Mouse (Mus musculus) hindbrain, embryonic 15.5 days (tissue): Measurements from ENCODE around the gene Pcgf1. TPM values are rescaled to one million over a fixed set of nuclear protein-coding genes. Genes with fewer than 3 reads are reported as not detected.

ENCODE experiments used
- ATAC-seq: fragments of 200-750 bp; cut with Nextera tagmentation; 2 replicates; pipeline ENCODE4 v1.8.0; 2017; ENCODE audit warnings: low read depth, moderate number of reproducible peaks, moderate TSS enrichment; ENCODE audit not compliant: low FRiP score
- H3K27ac ChIP-seq: fragments of 300-500 bp; sonication (generic); replicated peaks from 2 replicates; pipeline ENCODE4 v1.5.1; 2015; ENCODE audit warnings: mild to moderate bottlenecking, inconsistent platforms
- H3K27me3 ChIP-seq: fragments of 300-500 bp; sonication (generic); 2 replicates; pipeline ENCODE4 v1.6.1; 2015; ENCODE audit warnings: control low read depth, inconsistent platforms
- H3K36me3 ChIP-seq: fragments of 300-500 bp; sonication (generic); 2 replicates; pipeline ENCODE4 v1.6.1; 2015; ENCODE audit warnings: control low read depth, inconsistent platforms
- H3K4me1 ChIP-seq: fragments of 300-500 bp; sonication (generic); replicated peaks from 2 replicates; pipeline ENCODE4 v1.6.1; 2015; ENCODE audit warnings: control low read depth, inconsistent platforms
- H3K4me2 ChIP-seq: fragments of 300-500 bp; sonication (generic); 2 replicates; pipeline ENCODE4 v1.6.1; 2015; ENCODE audit warnings: moderate library complexity, mild to moderate bottlenecking, inconsistent platforms
- H3K4me3 ChIP-seq: fragments of 300-500 bp; sonication (generic); 2 replicates; pipeline ENCODE4 v1.5.1; 2015; ENCODE audit warnings: mild to moderate bottlenecking, inconsistent platforms
- H3K9ac ChIP-seq: fragments of 300-500 bp; sonication (generic); 2 replicates; pipeline ENCODE4 v1.6.1; 2015; ENCODE audit warnings: inconsistent platforms
- H3K9me3 ChIP-seq: fragments of 300-500 bp; sonication (generic); 2 replicates; pipeline ENCODE4 v1.6.1; 2016; ENCODE audit warnings: control low read depth, inconsistent platforms
- WGBS: fragments of 180-500 bp; shearing (Covaris S2); methylation state at CpG from one replicate; pipeline ENCODE4 v1.1.7; 2015; 5-methylcytosine and 5-hydroxymethylcytosine counted together
- polyA plus RNA-seq: library from polyadenylated mRNA; unstranded; fragments of >200 nt; fragmentation: Nextera tagmentation; extraction: Ambion mirVana; gene quantifications from 2 replicates; pipeline ENCODE4 v1.2.1, GENCODE M21; 2015

Pcgf1 gene
- polyA plus RNA-seq, 1 experiment from 2014 or later, result 45.9 TPM

GRCm38 (mm10) chr6:83087205-83087925 lies 9.7 kb downstream of the Pcgf1 start:
- no peak overlapping the region for H3K27ac ChIP-seq
- H3K4me1 ChIP-seq, result peaks cover 12% of the 10 kb centered on the region
- H3K27me3 ChIP-seq, result peaks cover 84% of the 10 kb centered on the region
- WGBS, result 1% methylated on average over 47 of the region's 47 CpGs
- no peaks in the 10 kb centered on the region for H3K36me3 ChIP-seq
- peak overlapping the region; percentile 1; the same call in 1 of the 2 replicates for H3K4me3 ChIP-seq
- H3K9ac ChIP-seq, result no peak overlapping the region
- no peak for ATAC-seq
- H3K9me3 ChIP-seq, result no peaks in the 10 kb centered on the region
- peak overlapping the region; percentile 37 for H3K4me2 ChIP-seq

- Histone ChIP-seq H3K4me2 (peak overlapping the region; percentile 37), H3K4me3 (0 out of 2 replicates have a peak overlapping the region, but pooled peaks have one; percentile 1), H3K36me3 (no peaks in the 10 kb centered on the region), H3K27me3 (peaks cover 79% of the 10 kb centered on the region), H3K4me1 (peaks cover 12% of the 10 kb centered on the region), H3K9ac (no peak overlapping the region), H3K9me3 (no peaks in the 10 kb centered on the region), H3K27ac (no peak overlapping the region)
- WGBS, result 2% methylated on average over 9 of the region's 9 CpGs
- no peak for ATAC-seq
These were observed 10.2 kb downstream of the Pcgf1 start for GRCm38 (mm10) chr6:83087926-83088260.

GRCm38 (mm10) chr6:83092416-83093127 lies 14.9 kb downstream of the Pcgf1 start:
- Histone ChIP-seq H3K4me3 (no peak overlapping the region), H3K4me2 (no peak overlapping the region), H3K4me1 (peaks cover 5% of the 10 kb centered on the region; the same call in 1 of the 2 replicates), H3K9ac (no peak overlapping the region), H3K27me3 (peaks cover 34% of the 10 kb centered on the region), H3K36me3 (no peaks in the 10 kb centered on the region), H3K9me3 (no peaks in the 10 kb centered on the region), H3K27ac (no peak overlapping the region)
- ATAC-seq, result no peak
- WGBS, result 51% methylated on average over 6 of the region's 6 CpGs

GRCm38 (mm10) chr6:83095968-83096367 lies 18.3 kb downstream of the Pcgf1 start:
- Histone ChIP-seq H3K27me3 (peaks cover 8% of the 10 kb centered on the region), H3K36me3 (no peaks in the 10 kb centered on the region), H3K27ac (no peak overlapping the region), H3K4me3 (no peak overlapping the region), H3K4me1 (0 out of 2 replicates have a peak, but pooled peaks cover 4% of the 10 kb centered on the region), H3K9ac (no peak overlapping the region), H3K9me3 (no peaks in the 10 kb centered on the region), H3K4me2 (no peak overlapping the region)
- no peak for ATAC-seq
- WGBS, result 41% methylated on average over 6 of the region's 6 CpGs

GRCm38 (mm10) chr6:83098411-83098810 lies 20.7 kb downstream of the Pcgf1 start:
- Histone ChIP-seq H3K4me1 (peaks cover 18% of the 10 kb centered on the region), H3K27ac (no peak overlapping the region), H3K9me3 (no peaks in the 10 kb centered on the region), H3K36me3 (no peaks in the 10 kb centered on the region), H3K9ac (no peak overlapping the region), H3K4me2 (no peak overlapping the region), H3K27me3 (peaks cover 4% of the 10 kb centered on the region; the same call in 1 of the 2 replicates), H3K4me3 (no peak overlapping the region)
- 76% methylated on average over 2 of the region's 2 CpGs for WGBS
- no peak for ATAC-seq

- H3K4me1 ChIP-seq, result peaks cover 21% of the 10 kb centered on the region
- H3K4me2 ChIP-seq, result peak within 1 kb of the TSS; percentile 95
- ATAC-seq, result peak; percentile 91
- peak within 1 kb of the TSS; percentile 86 for H3K27ac ChIP-seq
- H3K4me3 ChIP-seq, result peak within 1 kb of the TSS; percentile 62
- H3K9ac ChIP-seq, result peak within 1 kb of the TSS; percentile 80
- H3K36me3 ChIP-seq, result no peaks in the 10 kb centered on the region
- H3K27me3 ChIP-seq, result peaks cover 4% of the 10 kb centered on the region; the same call in 1 of the 2 replicates
- H3K9me3 ChIP-seq, result no peaks in the 10 kb centered on the region
- under 1% methylated on average over 25 of the region's 25 CpGs for WGBS
These were observed 23.6 kb downstream of the Pcgf1 start, which contains the start of the genes Ccdc142 and Gm42688 for GRCm38 (mm10) chr6:83101316-83101687. Gene Ccdc142, plus strand, starts transcription at chr6:83101601. Gene Gm42688, plus strand, starts transcription at chr6:83101617.

GRCm38 (mm10) chr6:83101688-83102556 lies 24.3 kb downstream of the Pcgf1 start:
- Histone ChIP-seq H3K27ac (peak overlapping the region; percentile 86), H3K9me3 (no peaks in the 10 kb centered on the region), H3K4me2 (peak overlapping the region; percentile 95), H3K4me3 (peak overlapping the region; percentile 62), H3K27me3 (peaks cover 4% of the 10 kb centered on the region; the same call in 1 of the 2 replicates), H3K4me1 (peaks cover 21% of the 10 kb centered on the region), H3K9ac (peak overlapping the region; percentile 80), H3K36me3 (no peaks in the 10 kb centered on the region)
- peak; percentile 73 for ATAC-seq
- under 1% methylated on average over 71 of the region's 74 CpGs for WGBS

- Histone ChIP-seq H3K9me3 (no peaks in the 10 kb centered on the region), H3K36me3 (peaks cover 2% of the 10 kb centered on the region; the same call in 1 of the 2 replicates), H3K4me1 (peaks cover 30% of the 10 kb centered on the region), H3K4me2 (peak overlapping the region; percentile 95), H3K27ac (no peak overlapping the region), H3K9ac (peak overlapping the region; percentile 80), H3K4me3 (peak overlapping the region; percentile 62), H3K27me3 (peaks cover 1% of the 10 kb centered on the region; the same call in 1 of the 2 replicates)
- 49% methylated on average over 11 of the region's 11 CpGs for WGBS
- ATAC-seq, result no peak
These were observed 25.5 kb downstream of the Pcgf1 start for GRCm38 (mm10) chr6:83103130-83103650.

GRCm38 (mm10) chr6:83104158-83104557 lies 26.5 kb downstream of the Pcgf1 start:
- Histone ChIP-seq H3K9ac (no peak overlapping the region), H3K4me2 (no peak overlapping the region), H3K9me3 (no peaks in the 10 kb centered on the region), H3K27ac (no peak overlapping the region), H3K36me3 (peaks cover 2% of the 10 kb centered on the region; the same call in 1 of the 2 replicates), H3K4me1 (peaks cover 35% of the 10 kb centered on the region), H3K4me3 (no peak overlapping the region), H3K27me3 (no peaks in the 10 kb centered on the region)
- 60% methylated on average over 4 of the region's 4 CpGs for WGBS
- ATAC-seq, result no peak

- 0 out of 2 replicates have a peak, but pooled peaks have one; percentile 7 for ATAC-seq
- H3K9me3 ChIP-seq, result no peaks in the 10 kb centered on the region
- peak overlapping the region; percentile 94 for H3K4me2 ChIP-seq
- no peaks in the 10 kb centered on the region for H3K27me3 ChIP-seq
- peaks cover 36% of the 10 kb centered on the region for H3K4me1 ChIP-seq
- WGBS, result 34% methylated on average over 13 of the region's 13 CpGs
- peak overlapping the region; percentile 81 for H3K4me3 ChIP-seq
- peak overlapping the region; percentile 86; the same call in 1 of the 2 replicates for H3K27ac ChIP-seq
- H3K9ac ChIP-seq, result peak overlapping the region; percentile 83
- H3K36me3 ChIP-seq, result peaks cover 2% of the 10 kb centered on the region; the same call in 1 of the 2 replicates
These were observed 30.1 kb downstream of the Pcgf1 start for GRCm38 (mm10) chr6:83107566-83108400.
